In genomic region chr2:132385194-132385838, GRCm38 (mm10) we compare ENCODE assay signal across 9 mouse cellular contexts. TPM values are rescaled to one million over a fixed set of nuclear protein-coding genes. Genes with fewer than 3 reads are reported as not detected.
DNase-seq lines count a peak whose midpoint lies in the region; ATAC-seq lines count a peak whose summit lies in the region.
"Had no signal": no experiment of that assay in that cellular context is flagged by ENCODE, and none has a peak within 500 bp of the region (broad histone marks: within the 10 kb centered on the region; RNA-seq: fewer than 3 reads in every experiment).

TSS of gene Prokr2 (minus strand) at chr2:132385447.

- no peak within 1 kb of the TSS for H3K27ac ChIP-seq in hindbrain, embryonic 12.5 days

- peak within 1 kb of the TSS; percentile 97 for H3K4me2 ChIP-seq in hindbrain, embryonic 12.5 days (replicated peaks)

- peak; percentile 84 for ATAC-seq in hindbrain, embryonic 12.5 days (ENCODE audit: low FRiP score)
- peak; percentile 54 for ATAC-seq in megakaryocyte progenitor cell, adult 5-6 weeks (replicated peaks; ENCODE audit: poor library complexity)

- H3K27me3 ChIP-seq in hindbrain, embryonic 12.5 days, result peaks cover 37% of the 10 kb centered on the region

- H3K4me3 ChIP-seq in hindbrain, embryonic 12.5 days, result peak within 1 kb of the TSS; percentile 53

- peak within 1 kb of the TSS; percentile 62 for H3K9ac ChIP-seq in hindbrain, embryonic 12.5 days

- peaks cover 10% of the 10 kb centered on the region for H3K4me1 ChIP-seq in hindbrain, embryonic 12.5 days

- no peaks in the 10 kb centered on the region for H3K36me3 ChIP-seq in hindbrain, embryonic 12.5 days

- 1% methylated on average over 28 of the region's 29 CpGs for WGBS in hindbrain, embryonic 12.5 days

- no peaks in the 10 kb centered on the region for H3K9me3 ChIP-seq in hindbrain, embryonic 12.5 days (replicated peaks)

- DNase-seq in adrenal gland, postnatal 36 days, result peak; percentile 3 to 7
- no peak for DNase-seq in adrenal gland, adult 8-10 months
- DNase-seq in right cerebral cortex, postnatal 14 days, result peak; percentile 9
- no peak for DNase-seq in right cerebral cortex, postnatal 25 days
- DNase-seq in thymus, postnatal 25 days, result peak; percentile 18
- DNase-seq in ovary, adult 18-20 months (ENCODE audit: low spot score), result no peak

RNA-seq across cellular contexts. Expression of gene Prokr2, which starts in this region (rescaled TPM):
- under 1 TPM in 1 of 2 experiments, not detected in 1; 0.07 TPM for total RNA-seq in adrenal gland, postnatal 36 days (2021)
- total RNA-seq in adrenal gland, adult 8-10 months (2022), result under 1 TPM in 1 of 4 experiments, not detected in 3; 0.07 TPM
- polyA plus RNA-seq in hindbrain, embryonic 12.5 days (2016; fragmentation: Nextera tagmentation; extraction: Ambion mirVana), result 1.1 and 1.4 TPM in 2 replicates
- total RNA-seq in megakaryocyte progenitor cell, adult 5-6 weeks (2015), result not detected in 2 replicates
- total RNA-seq in megakaryocyte progenitor cell, adult 5-6 weeks (2017), result not detected in 2 replicates
- polyA plus RNA-seq: C2C12 had no signal

Comparison
In these comparisons a context has a peak if more than half of its experiments do, and no peak if none do; other contexts are left out.
1. DNase-seq: peak in right cerebral cortex, postnatal 14 days (single experiment) and thymus, postnatal 25 days (single experiment); none in adrenal gland, adult 8-10 months (single experiment), right cerebral cortex, postnatal 25 days (single experiment) and ovary, adult 18-20 months (single experiment).
2. Peak in DNase-seq in adrenal gland, postnatal 36 days; RNA of the gene not detected or under 1 TPM.
3. Peak in ATAC-seq in megakaryocyte progenitor cell, adult 5-6 weeks; RNA of the gene not detected or under 1 TPM.